Mouse (Mus musculus): ENCODE data around the gene Ints4. TPM values are rescaled to one million over a fixed set of nuclear protein-coding genes. Genes with fewer than 3 reads are reported as not detected.

The Ints4 gene
- polyA plus RNA-seq, 1 experiment: 80.7 TPM

- no peak for DNase-seq (ENCODE audit: low read depth)
- no peak for TF ChIP-seq POLR2A (IDR thresholded peaks at IDR 0.05; ENCODE audit: borderline replicate concordance, extremely low read depth, insufficient read depth, insufficient read length, poor library complexity, severe bottlenecking)
- TF ChIP-seq CTCF (IDR thresholded peaks at IDR 0.05; ENCODE audit: borderline replicate concordance, extremely low read depth, insufficient read depth, insufficient read length): no peak
Measured at GRCm38 (mm10) chr7:97590488-97590887, 109.7 kb downstream of the Ints4 start.

Other genes starting within 250 kb of the Ints4 start
- gene Usp35, start 148.9 kb upstream of the Ints4 start, polyA plus RNA-seq (2012; rRNA removed): 12.5 and 13.0 TPM in 2 replicates
- gene Kctd21, start 148.6 kb upstream of the Ints4 start, polyA plus RNA-seq (2012; rRNA removed): 8.7 and 9.5 TPM in 2 replicates
- gene Alg8, start 109.3 kb upstream of the Ints4 start, polyA plus RNA-seq (2012; rRNA removed): 19.7 and 28.8 TPM in 2 replicates
- gene Ndufc2, start 81.0 kb upstream of the Ints4 start, polyA plus RNA-seq (2012; rRNA removed): 236 and 348 TPM in 2 replicates
- gene Thrsp, start 63.2 kb upstream of the Ints4 start, polyA plus RNA-seq (2012; rRNA removed): 1.8 and 2.1 TPM in 2 replicates
- gene Kctd14, start 29.6 kb upstream of the Ints4 start, polyA plus RNA-seq (2012; rRNA removed): 1.3 and 1.6 TPM in 2 replicates
- gene Aamdc, start 98.5 kb downstream of the Ints4 start, polyA plus RNA-seq (2012; rRNA removed): 28.3 and 36.3 TPM in 2 replicates
- 11.9 and 17.3 TPM in 2 replicates for gene Rsf1, start 98.9 kb downstream of the Ints4 start, polyA plus RNA-seq (2012; rRNA removed)
- 114 and 124 TPM in 2 replicates for gene Clns1a, start 215.7 kb downstream of the Ints4 start, polyA plus RNA-seq (2012; rRNA removed)

Data from brain, embryonic 14.5 days (tissue).